Mouse (Mus musculus) adrenal gland, postnatal 14 days (tissue): ENCODE results near the gene Cops8. TPM values are rescaled to one million over a fixed set of nuclear protein-coding genes. Genes with fewer than 3 reads are reported as not detected.
A peak's percentile ranks its signal among the peaks of the same experiment; 100 is the strongest.

Source experiments
- DNase-seq: peaks from one replicate; pipeline ENCODE4 v3.0.0; 2021; ENCODE audit warnings: mixed read lengths
- total RNA-seq: library from RNA; stranded (reverse); gene quantifications from 2 replicates; pipeline ENCODE4 v1.2.3, GENCODE M21; 2021

The Cops8 gene
- total RNA-seq, 1 experiment from 2014 or later: 66.4 TPM

GRCm38 (mm10) chr1:90650781-90651437 lies 48.1 kb downstream of the Cops8 start:
- DNase-seq: peak; percentile 81

- peak; percentile 23 for DNase-seq
Measured at GRCm38 (mm10) chr1:90651781-90652180, 49.0 kb downstream of the Cops8 start.

GRCm38 (mm10) chr1:90652553-90652952 lies 49.8 kb downstream of the Cops8 start:
- DNase-seq: peak; percentile 51

- DNase-seq: no peak
Measured at GRCm38 (mm10) chr1:90656492-90657245, 53.9 kb downstream of the Cops8 start.

DNA sequence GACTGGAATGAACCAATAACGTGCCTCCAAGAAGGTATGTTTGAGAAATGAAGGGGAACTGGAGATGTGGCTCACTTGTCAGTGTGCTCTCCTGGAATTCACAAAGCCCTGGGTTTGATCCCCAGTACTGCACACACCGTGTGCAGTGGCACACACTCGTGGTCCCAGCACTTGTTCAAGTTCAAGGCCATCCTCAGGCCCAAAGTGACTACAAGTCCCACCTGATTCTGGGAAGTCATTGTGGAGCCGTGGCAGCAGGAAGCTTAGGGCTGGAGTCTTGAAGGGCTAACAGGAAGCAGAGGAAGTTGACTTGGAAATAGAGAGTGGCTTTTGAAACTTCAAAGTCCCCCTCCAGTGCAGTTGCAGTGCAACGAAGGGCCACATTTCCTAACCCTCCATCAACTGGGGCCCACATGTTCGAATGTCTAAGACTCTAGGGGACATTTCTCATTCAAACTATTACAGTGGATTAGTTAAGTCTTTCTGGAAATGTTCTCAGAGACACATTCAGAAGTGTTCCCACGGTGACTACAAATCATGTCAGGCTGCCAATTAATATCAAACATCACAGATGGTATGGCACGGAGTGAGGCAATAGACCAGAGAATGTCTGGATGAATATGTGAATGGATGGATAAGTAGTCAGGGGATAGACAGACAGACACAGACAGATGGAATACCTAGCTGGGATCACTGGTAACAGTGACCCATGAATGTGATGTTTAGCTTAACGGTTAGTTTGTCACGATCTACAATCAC lies 54.7 kb downstream of the Cops8 start:
- DNase-seq: no peak

DNA sequence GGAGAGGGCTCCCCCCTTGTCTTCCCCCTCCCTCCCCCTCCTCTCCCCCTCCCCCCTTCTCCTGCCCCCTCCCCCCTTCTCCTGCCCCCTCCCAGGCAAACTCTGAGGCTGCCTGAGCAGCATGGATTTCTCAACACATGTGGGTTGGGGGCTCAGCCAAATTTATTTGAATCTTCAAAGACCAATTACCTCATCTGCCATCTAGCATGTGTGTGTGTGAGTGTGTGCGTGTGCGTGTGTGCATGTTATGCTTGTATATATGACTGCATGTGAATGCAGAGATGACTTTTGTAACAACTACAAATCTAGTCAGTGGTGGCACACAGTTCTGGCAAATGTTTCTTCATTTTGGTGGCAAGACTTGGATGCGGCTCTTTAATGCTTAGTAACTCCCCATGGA lies 55.8 kb downstream of the Cops8 start:
- no peak for DNase-seq

DNA sequence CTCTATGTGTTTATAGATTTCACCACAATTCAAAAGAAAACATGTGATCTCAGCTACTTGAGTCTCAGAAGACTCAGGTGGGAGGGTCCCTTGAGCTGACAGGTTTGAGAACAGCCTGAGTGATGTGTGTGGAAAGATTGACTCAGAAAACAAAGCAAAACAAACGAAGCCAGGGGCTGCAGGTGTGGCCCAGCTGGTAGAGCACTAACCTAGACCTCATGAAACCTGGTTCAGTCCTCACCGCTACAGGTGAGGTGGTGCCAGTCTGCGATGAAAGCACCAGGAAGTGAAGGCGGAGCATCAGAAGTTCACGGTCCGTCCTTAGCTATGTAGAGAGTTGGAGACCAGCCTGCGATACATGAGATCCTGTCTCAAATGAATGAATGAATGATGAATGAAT lies 57.4 kb downstream of the Cops8 start:
- DNase-seq: no peak

DNA sequence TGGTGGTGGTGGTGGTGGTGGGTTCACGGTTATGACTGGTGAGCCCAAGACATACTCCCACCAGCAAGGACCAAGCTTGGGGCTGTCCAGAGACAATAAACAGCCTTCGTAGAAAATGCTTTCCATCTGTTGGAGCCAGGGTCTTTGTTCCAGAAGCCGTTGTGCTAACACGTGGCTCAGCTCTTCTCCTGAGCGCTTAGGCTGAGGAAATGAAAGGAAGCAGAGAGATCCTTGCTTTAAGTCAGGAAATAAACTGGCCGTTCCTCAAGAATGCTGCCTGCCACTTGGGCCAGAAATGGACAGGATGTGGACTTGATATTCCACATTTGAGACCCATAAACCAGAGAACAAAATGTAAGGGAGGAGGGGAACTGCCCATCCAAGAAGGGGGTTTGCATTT lies 59.7 kb downstream of the Cops8 start:
- DNase-seq: no peak

Other genes with a start within 250 kb of the Cops8 start
- gene Col6a3, start 241.0 kb downstream of the Cops8 start, total RNA-seq: 70.2 and 82.4 TPM in 2 replicates